Mouse (Mus musculus): ENCODE results near the gene Nedd8. TPM values are rescaled to one million over a fixed set of nuclear protein-coding genes. Genes with fewer than 3 reads are reported as not detected.

The Nedd8 gene
- total and polyA plus RNA-seq, 3 experiments, result 128 to 488 (median 234) TPM

DNA sequence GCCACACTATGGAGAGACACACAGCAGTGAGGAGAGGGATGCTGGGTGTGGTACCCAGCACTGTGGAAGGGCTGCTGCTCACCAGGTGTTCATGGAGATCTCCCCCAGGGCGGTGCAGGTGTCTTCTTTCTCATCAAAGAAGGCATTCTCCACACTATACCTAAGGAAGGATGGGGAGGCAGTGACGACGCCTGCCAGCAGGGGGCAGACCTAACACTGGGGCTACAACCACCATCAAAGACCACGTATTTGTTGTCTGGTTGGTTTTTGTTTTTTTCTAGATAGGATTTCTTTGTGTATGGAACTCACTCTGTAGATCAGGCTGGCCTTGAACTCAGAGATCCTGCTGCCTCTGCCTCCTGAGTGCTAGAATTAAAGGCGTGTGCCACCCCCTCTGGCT is 42.6 kb downstream of the Nedd8 start:
- Histone ChIP-seq H3K36me3 (replicated peaks) (peaks cover 100% of the 10 kb centered on the region), H3K4me3 (ENCODE audit: low read depth, low read length) (no peak overlapping the region), H3K4me1 (ENCODE audit: insufficient read depth, low read depth, low read length) (peaks cover 68% of the 10 kb centered on the region), H3K27me3 (ENCODE audit: insufficient read depth, low read length) (no peaks in the 10 kb centered on the region), H3K9me3 (replicated peaks) (no peaks in the 10 kb centered on the region)
- TF ChIP-seq GATA2 (IDR thresholded peaks at IDR 0.05; ENCODE audit: borderline replicate concordance, low read depth, low read length), result no peak
- peak; percentile 96 for TF ChIP-seq CTCF (IDR thresholded peaks at IDR 0.05; ENCODE audit: low read depth, low read length)
- no peak for DNase-seq (ENCODE audit: low spot score)
- ATAC-seq (ENCODE audit: extremely low read depth, insufficient number of reproducible peaks, low FRiP score, poor library complexity, severe bottlenecking), result no peak; the same call in 1 of the 2 replicates

- DNase-seq (ENCODE audit: low spot score) (peak; percentile 35), ATAC-seq (ENCODE audit: extremely low read depth, insufficient number of reproducible peaks, low FRiP score, poor library complexity, severe bottlenecking) (peak; percentile 47; the same call in 1 of the 2 replicates)
- no peak for TF ChIP-seq GATA2 (IDR thresholded peaks at IDR 0.05; ENCODE audit: borderline replicate concordance, low read depth, low read length)
- no peak for TF ChIP-seq POLR2AphosphoS5 (IDR thresholded peaks at IDR 0.05; ENCODE audit: insufficient replicate concordance, low read depth, low read length)
- TF ChIP-seq TAL1 (conservative IDR thresholded peaks at IDR 0.05; ENCODE audit: low read depth, low read length), result peak; percentile 48
- no peak for TF ChIP-seq GATA1 (IDR thresholded peaks at IDR 0.05; ENCODE audit: borderline replicate concordance, low read length)
- TF ChIP-seq CTCF (IDR thresholded peaks at IDR 0.05; ENCODE audit: low read depth, low read length), result no peak
- Histone ChIP-seq H3K36me3 (replicated peaks) (peaks cover 100% of the 10 kb centered on the region), H3K9me3 (replicated peaks) (no peaks in the 10 kb centered on the region), H3K27me3 (ENCODE audit: insufficient read depth, low read length) (no peaks in the 10 kb centered on the region), H3K4me3 (ENCODE audit: low read depth, low read length) (peak overlapping the region; percentile 44; the same call in 1 of the 2 replicates), H3K4me1 (ENCODE audit: insufficient read depth, low read depth, low read length) (peaks cover 68% of the 10 kb centered on the region)
Observed at GRCm38 (mm10) chr14:55628077-55628827, 43.7 kb downstream of the Nedd8 start.

GRCm38 (mm10) chr14:55618486-55619195 is 53.3 kb downstream of the Nedd8 start:
- H3K9me3 ChIP-seq (replicated peaks), result no peaks in the 10 kb centered on the region
- H3K36me3 ChIP-seq (replicated peaks), result peaks cover 47% of the 10 kb centered on the region
- ATAC-seq (ENCODE audit: extremely low read depth, insufficient number of reproducible peaks, low FRiP score, poor library complexity, severe bottlenecking), result peak; percentile 51
- H3K4me3 ChIP-seq (ENCODE audit: low read depth, low read length), result peak overlapping the region; percentile 78
- no peaks in the 10 kb centered on the region for H3K27me3 ChIP-seq (ENCODE audit: insufficient read depth, low read length)
- H3K4me1 ChIP-seq (ENCODE audit: insufficient read depth, low read depth, low read length), result peaks cover 84% of the 10 kb centered on the region
- peak; percentile 67 for TF ChIP-seq TAL1 (conservative IDR thresholded peaks at IDR 0.05; ENCODE audit: low read depth, low read length)
- TF ChIP-seq GATA2 (IDR thresholded peaks at IDR 0.05; ENCODE audit: borderline replicate concordance, low read depth, low read length), result peak; percentile 61; the same call in 1 of the 2 replicates
- no peak for TF ChIP-seq GATA1 (IDR thresholded peaks at IDR 0.05; ENCODE audit: borderline replicate concordance, low read length)
- TF ChIP-seq POLR2AphosphoS5 (IDR thresholded peaks at IDR 0.05; ENCODE audit: insufficient replicate concordance, low read depth, low read length), result no peak
- no peak for TF ChIP-seq CTCF (IDR thresholded peaks at IDR 0.05; ENCODE audit: low read depth, low read length)
- DNase-seq (ENCODE audit: low spot score), result peak; percentile 71

DNA sequence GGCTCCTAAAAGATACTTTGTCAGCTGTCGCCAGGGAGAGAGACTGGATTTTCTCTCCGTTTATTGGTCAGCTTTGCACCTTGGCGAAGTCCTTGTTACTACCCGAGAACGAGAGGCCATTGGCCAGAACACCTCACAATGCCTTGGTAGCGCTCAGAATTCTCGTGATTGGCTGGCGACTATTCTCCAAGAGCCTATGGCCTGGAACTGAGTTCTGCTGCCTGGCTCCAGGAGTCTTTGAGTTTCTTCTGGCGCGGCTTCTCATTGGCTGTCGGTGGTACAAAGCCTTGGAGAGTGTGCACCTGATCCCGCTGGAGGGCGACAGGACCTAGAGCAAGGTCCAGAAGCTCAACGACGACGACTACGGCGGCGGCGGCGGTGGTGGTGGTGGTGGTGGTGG is 54.1 kb downstream of the Nedd8 start, which contains the start of gene Rec8:
Rec8 (plus strand) TSS at position 216 of the 400 bp plus-strand sequence.
- H3K9me3 ChIP-seq (replicated peaks), result no peaks in the 10 kb centered on the region
- no peaks in the 10 kb centered on the region for H3K27me3 ChIP-seq (ENCODE audit: insufficient read depth, low read length)
- peaks cover 84% of the 10 kb centered on the region for H3K4me1 ChIP-seq (ENCODE audit: insufficient read depth, low read depth, low read length)
- peaks cover 39% of the 10 kb centered on the region for H3K36me3 ChIP-seq (replicated peaks)
- H3K4me3 ChIP-seq (ENCODE audit: low read depth, low read length), result peak within 1 kb of the TSS; percentile 78
- peak; percentile 82 for ATAC-seq (ENCODE audit: extremely low read depth, insufficient number of reproducible peaks, low FRiP score, poor library complexity, severe bottlenecking)
- DNase-seq (ENCODE audit: low spot score), result peak; percentile 91
- TF ChIP-seq GATA1 (IDR thresholded peaks at IDR 0.05; ENCODE audit: borderline replicate concordance, low read length), result no peak
- TF ChIP-seq CTCF (IDR thresholded peaks at IDR 0.05; ENCODE audit: low read depth, low read length), result no peak
- no peak for TF ChIP-seq TAL1 (conservative IDR thresholded peaks at IDR 0.05; ENCODE audit: low read depth, low read length)
- no peak for TF ChIP-seq GATA2 (IDR thresholded peaks at IDR 0.05; ENCODE audit: borderline replicate concordance, low read depth, low read length)
- no peak for TF ChIP-seq POLR2AphosphoS5 (IDR thresholded peaks at IDR 0.05; ENCODE audit: insufficient replicate concordance, low read depth, low read length)

DNA sequence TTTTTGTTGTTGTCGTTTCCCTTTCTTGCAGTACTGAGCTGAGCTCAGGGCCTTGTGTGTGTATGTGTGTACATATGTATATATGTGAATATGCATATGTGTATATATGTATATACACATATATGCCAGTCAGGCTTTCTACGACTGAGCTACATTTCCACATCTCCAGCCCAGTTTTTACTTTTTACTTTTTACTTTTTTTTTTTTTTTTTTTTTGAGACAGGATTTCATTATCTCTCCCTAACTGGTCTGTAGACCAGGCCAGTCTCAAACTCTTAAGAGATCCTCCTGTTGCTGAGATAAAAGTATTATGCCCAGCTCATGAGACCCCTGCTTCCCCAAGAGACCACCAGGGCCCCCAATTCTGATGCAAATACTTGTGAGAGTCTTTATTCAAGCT is 55.1 kb downstream of the Nedd8 start:
- no peaks in the 10 kb centered on the region for H3K9me3 ChIP-seq (replicated peaks)
- no peak for DNase-seq (ENCODE audit: low spot score)
- peaks cover 80% of the 10 kb centered on the region for H3K4me1 ChIP-seq (ENCODE audit: insufficient read depth, low read depth, low read length)
- H3K4me3 ChIP-seq (ENCODE audit: low read depth, low read length), result no peak overlapping the region
- no peak for ATAC-seq (ENCODE audit: extremely low read depth, insufficient number of reproducible peaks, low FRiP score, poor library complexity, severe bottlenecking)
- peaks cover 29% of the 10 kb centered on the region for H3K36me3 ChIP-seq (replicated peaks)
- no peak for TF ChIP-seq CTCF (IDR thresholded peaks at IDR 0.05; ENCODE audit: low read depth, low read length)
- TF ChIP-seq GATA1 (IDR thresholded peaks at IDR 0.05; ENCODE audit: borderline replicate concordance, low read length), result no peak
- no peak for TF ChIP-seq TAL1 (conservative IDR thresholded peaks at IDR 0.05; ENCODE audit: low read depth, low read length)
- no peak for TF ChIP-seq GATA2 (IDR thresholded peaks at IDR 0.05; ENCODE audit: borderline replicate concordance, low read depth, low read length)
- no peak for TF ChIP-seq POLR2AphosphoS5 (IDR thresholded peaks at IDR 0.05; ENCODE audit: insufficient replicate concordance, low read depth, low read length)
- H3K27me3 ChIP-seq (ENCODE audit: insufficient read depth, low read length), result no peaks in the 10 kb centered on the region

GRCm38 (mm10) chr14:55615876-55616275 is 56.0 kb downstream of the Nedd8 start:
- Histone ChIP-seq H3K4me3 (ENCODE audit: low read depth, low read length) (no peak overlapping the region), H3K9me3 (replicated peaks) (no peaks in the 10 kb centered on the region), H3K36me3 (replicated peaks) (peaks cover 22% of the 10 kb centered on the region), H3K27me3 (ENCODE audit: insufficient read depth, low read length) (no peaks in the 10 kb centered on the region), H3K4me1 (ENCODE audit: insufficient read depth, low read depth, low read length) (peaks cover 81% of the 10 kb centered on the region)
- TF ChIP-seq GATA2 (IDR thresholded peaks at IDR 0.05; ENCODE audit: borderline replicate concordance, low read depth, low read length) (no peak), POLR2AphosphoS5 (IDR thresholded peaks at IDR 0.05; ENCODE audit: insufficient replicate concordance, low read depth, low read length) (no peak), GATA1 (IDR thresholded peaks at IDR 0.05; ENCODE audit: borderline replicate concordance, low read length) (no peak), CTCF (IDR thresholded peaks at IDR 0.05; ENCODE audit: low read depth, low read length) (no peak), TAL1 (conservative IDR thresholded peaks at IDR 0.05; ENCODE audit: low read depth, low read length) (no peak)
- DNase-seq (ENCODE audit: low spot score), result no peak
- no peak for ATAC-seq (ENCODE audit: extremely low read depth, insufficient number of reproducible peaks, low FRiP score, poor library complexity, severe bottlenecking)
